Mouse (Mus musculus): ENCODE data around the gene Rit1. TPM values are rescaled to one million over a fixed set of nuclear protein-coding genes. Genes with fewer than 3 reads are reported as not detected.

The Rit1 gene
- polyA plus RNA-seq, 1 experiment from 2014 or later = 33.9 TPM

DNA sequence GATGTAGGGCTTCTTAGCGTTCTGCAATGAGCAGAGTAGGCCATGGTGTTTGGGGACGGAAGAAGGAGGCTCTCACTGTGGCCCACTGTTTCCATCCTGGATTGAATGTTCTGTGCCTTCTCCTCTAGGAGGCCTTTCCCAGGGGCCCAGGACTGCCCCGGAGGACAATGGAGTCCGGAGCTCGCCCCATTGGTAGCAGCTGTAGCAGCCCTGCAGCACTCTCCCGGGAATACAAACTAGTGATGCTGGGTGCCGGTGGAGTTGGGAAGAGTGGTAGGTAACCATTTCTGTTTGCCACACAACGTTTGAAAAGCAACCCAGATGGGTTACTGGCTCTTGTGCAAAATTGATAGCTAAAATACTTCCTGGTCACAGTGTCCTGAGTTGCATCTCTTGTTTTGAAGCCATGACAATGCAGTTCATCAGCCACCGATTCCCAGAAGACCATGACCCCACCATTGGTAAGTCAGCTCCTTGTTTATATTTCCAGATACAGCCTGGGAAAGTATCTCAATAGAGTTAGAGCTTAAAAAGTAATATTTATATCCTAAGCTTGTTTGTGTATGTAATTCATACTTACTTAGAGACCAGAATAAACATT lies 660 bp downstream of the Rit1 start:
- peak; percentile 41 for DNase-seq (ENCODE audit: low spot score)
- 8% methylated on average over 9 of the region's 9 CpGs for WGBS
- H3K9ac ChIP-seq (ENCODE audit: low read depth, low read length) = peak overlapping the region; percentile 79

DNA sequence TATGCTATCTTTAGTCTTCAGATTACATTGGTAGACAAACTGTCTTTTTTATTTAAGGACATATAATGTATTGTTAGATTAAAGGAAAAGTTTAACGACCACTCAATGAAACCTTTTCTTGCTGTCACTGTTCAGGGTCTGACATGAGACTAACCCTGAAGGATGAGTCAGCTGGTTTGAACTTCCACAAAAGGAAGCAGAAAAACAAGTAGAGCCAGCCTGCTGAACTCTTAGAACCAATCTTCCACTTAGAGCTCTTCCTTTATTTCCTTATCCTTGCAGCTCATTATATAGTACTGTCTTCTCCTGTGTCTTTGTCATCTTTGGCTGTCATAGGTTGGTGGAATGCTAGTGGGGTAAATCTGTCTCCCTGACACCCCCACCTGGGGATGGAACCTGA lies 1.2 kb downstream of the Rit1 start:
- no peak for DNase-seq (ENCODE audit: low spot score)
- no peaks in the 10 kb centered on the region for H3K27me3 ChIP-seq (replicated peaks; ENCODE audit: control insufficient read depth, insufficient read depth, low read length)
- H3K9ac ChIP-seq (ENCODE audit: low read depth, low read length) = peak overlapping the region; percentile 52; the same call in 1 of the 2 replicates
- H3K4me3 ChIP-seq (ENCODE audit: low read depth, low read length) = peak overlapping the region; percentile 77
- peaks cover 11% of the 10 kb centered on the region for H3K36me3 ChIP-seq (ENCODE audit: control insufficient read depth, insufficient read depth, low read length)
- peak overlapping the region; percentile 86 for H3K4me2 ChIP-seq
- ATAC-seq (replicated peaks; ENCODE audit: low FRiP score) = no peak
- peaks cover 4% of the 10 kb centered on the region for H3K4me1 ChIP-seq (replicated peaks; ENCODE audit: control insufficient read depth, insufficient read depth, low read length)
- no peaks in the 10 kb centered on the region for H3K9me3 ChIP-seq (ENCODE audit: control insufficient read depth, low read length)
- H3K27ac ChIP-seq (ENCODE audit: low read depth, low read length) = 0 out of 2 replicates have a peak overlapping the region, but pooled peaks have one; percentile 22
- WGBS = 20% methylated on average over 1 of the region's 1 CpGs

More for the DNA sequence above, 660 bp downstream of the Rit1 start:
- peaks cover 4% of the 10 kb centered on the region for H3K4me1 ChIP-seq (replicated peaks; ENCODE audit: control insufficient read depth, insufficient read depth, low read length)
- peak overlapping the region; percentile 77 for H3K4me3 ChIP-seq (ENCODE audit: low read depth, low read length)
- H3K9me3 ChIP-seq (ENCODE audit: control insufficient read depth, low read length) = no peaks in the 10 kb centered on the region
- no peaks in the 10 kb centered on the region for H3K27me3 ChIP-seq (replicated peaks; ENCODE audit: control insufficient read depth, insufficient read depth, low read length)
- peaks cover 15% of the 10 kb centered on the region for H3K36me3 ChIP-seq (ENCODE audit: control insufficient read depth, insufficient read depth, low read length)
- peak overlapping the region; percentile 67 for H3K27ac ChIP-seq (ENCODE audit: low read depth, low read length)
- peak overlapping the region; percentile 86 for H3K4me2 ChIP-seq
- peak; percentile 61 for ATAC-seq (replicated peaks; ENCODE audit: low FRiP score)

DNA sequence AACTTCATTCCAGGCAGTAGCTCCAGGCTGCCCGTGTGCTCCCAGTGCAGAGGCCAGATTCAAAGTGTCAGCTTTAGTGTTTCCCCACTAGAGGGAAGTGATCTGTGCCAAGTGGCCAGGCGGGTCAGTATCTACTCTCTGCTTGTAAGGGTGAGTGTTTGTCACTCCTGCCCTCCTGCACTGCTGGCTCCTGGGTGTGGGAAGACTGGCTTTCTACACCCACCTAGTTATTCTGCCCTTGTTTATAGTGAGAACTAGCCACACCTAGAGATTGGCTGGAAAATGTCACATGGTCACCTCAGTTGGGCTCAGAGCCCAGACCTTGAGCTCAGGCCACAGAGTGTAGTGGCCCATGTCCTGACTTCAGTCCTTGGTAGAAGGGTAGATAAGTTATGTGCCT lies 2.5 kb downstream of the Rit1 start:
- DNase-seq (ENCODE audit: low spot score) (no peak), ATAC-seq (replicated peaks; ENCODE audit: low FRiP score) (no peak)
- Histone ChIP-seq H3K27me3 (replicated peaks; ENCODE audit: control insufficient read depth, insufficient read depth, low read length) (no peaks in the 10 kb centered on the region), H3K9ac (ENCODE audit: low read depth, low read length) (no peak overlapping the region), H3K4me2 (no peak overlapping the region), H3K27ac (ENCODE audit: low read depth, low read length) (no peak overlapping the region), H3K9me3 (ENCODE audit: control insufficient read depth, low read length) (no peaks in the 10 kb centered on the region; the same call in 1 of the 2 replicates), H3K36me3 (ENCODE audit: control insufficient read depth, insufficient read depth, low read length) (peaks cover 5% of the 10 kb centered on the region; the same call in 1 of the 2 replicates), H3K4me1 (replicated peaks; ENCODE audit: control insufficient read depth, insufficient read depth, low read length) (peaks cover 4% of the 10 kb centered on the region), H3K4me3 (ENCODE audit: low read depth, low read length) (no peak overlapping the region)
- 81% methylated on average over 2 of the region's 2 CpGs for WGBS

DNA sequence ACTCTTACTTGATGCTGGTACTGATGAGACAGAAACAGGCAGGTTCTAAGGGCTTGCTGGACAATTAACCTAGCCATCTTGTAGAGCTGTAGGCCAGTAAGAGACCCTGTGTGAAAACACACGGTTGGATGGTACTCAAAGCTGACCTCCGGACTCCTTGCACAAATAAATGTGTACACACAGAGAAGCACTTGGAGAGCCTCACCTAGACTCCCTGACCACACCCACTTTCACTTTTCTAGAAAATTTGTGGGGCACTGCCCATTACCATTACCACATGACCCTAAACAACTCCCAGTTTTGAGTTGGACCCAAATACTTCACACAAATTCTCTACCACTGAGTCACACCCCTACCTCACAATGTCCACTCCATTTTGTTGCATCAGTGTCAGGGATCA lies 19.9 kb downstream of the Rit1 start:
- no peak for DNase-seq (ENCODE audit: low spot score)
- WGBS = 91% methylated on average over 2 of the region's 2 CpGs
- H3K27me3 ChIP-seq (replicated peaks; ENCODE audit: control insufficient read depth, insufficient read depth, low read length) = no peaks in the 10 kb centered on the region
- H3K4me1 ChIP-seq (replicated peaks; ENCODE audit: control insufficient read depth, insufficient read depth, low read length) = no peaks in the 10 kb centered on the region
- no peak overlapping the region for H3K4me2 ChIP-seq
- no peak overlapping the region for H3K27ac ChIP-seq (ENCODE audit: low read depth, low read length)
- no peak for ATAC-seq (replicated peaks; ENCODE audit: low FRiP score)
- H3K9me3 ChIP-seq (ENCODE audit: control insufficient read depth, low read length) = no peaks in the 10 kb centered on the region
- no peak overlapping the region for H3K9ac ChIP-seq (ENCODE audit: low read depth, low read length)
- H3K4me3 ChIP-seq (ENCODE audit: low read depth, low read length) = no peak overlapping the region
- no peaks in the 10 kb centered on the region for H3K36me3 ChIP-seq (ENCODE audit: control insufficient read depth, insufficient read depth, low read length)

DNA sequence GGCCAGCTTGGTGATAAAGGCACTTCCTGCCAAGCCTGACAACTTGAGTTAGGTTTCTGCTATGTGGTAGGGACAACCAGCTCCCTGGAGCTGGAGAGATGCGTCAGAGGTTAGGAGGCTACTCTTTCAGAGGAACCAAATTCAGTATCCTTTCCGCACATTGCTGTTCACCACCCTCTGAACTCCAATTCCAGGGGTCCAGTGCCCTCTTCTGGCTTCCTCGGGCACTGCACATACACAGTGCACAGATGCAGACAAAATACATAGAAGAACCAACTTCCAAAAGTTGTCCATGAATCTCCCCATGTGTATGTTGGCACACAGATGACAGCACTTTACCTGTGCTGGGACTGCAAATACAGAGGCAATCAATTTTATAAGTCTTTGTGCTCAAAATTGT lies 22.0 kb downstream of the Rit1 start:
- ATAC-seq (replicated peaks; ENCODE audit: low FRiP score) = 0 out of 2 replicates have a peak, but pooled peaks have one; percentile 45
- Histone ChIP-seq H3K4me2 (no peak overlapping the region), H3K36me3 (ENCODE audit: control insufficient read depth, insufficient read depth, low read length) (no peaks in the 10 kb centered on the region), H3K9ac (ENCODE audit: low read depth, low read length) (no peak overlapping the region), H3K4me1 (replicated peaks; ENCODE audit: control insufficient read depth, insufficient read depth, low read length) (no peaks in the 10 kb centered on the region), H3K27ac (ENCODE audit: low read depth, low read length) (no peak overlapping the region), H3K27me3 (replicated peaks; ENCODE audit: control insufficient read depth, insufficient read depth, low read length) (no peaks in the 10 kb centered on the region), H3K9me3 (ENCODE audit: control insufficient read depth, low read length) (no peaks in the 10 kb centered on the region), H3K4me3 (ENCODE audit: low read depth, low read length) (no peak overlapping the region)
- 38% methylated on average over 3 of the region's 3 CpGs for WGBS
- DNase-seq (ENCODE audit: low spot score) = peak; percentile 52

DNA sequence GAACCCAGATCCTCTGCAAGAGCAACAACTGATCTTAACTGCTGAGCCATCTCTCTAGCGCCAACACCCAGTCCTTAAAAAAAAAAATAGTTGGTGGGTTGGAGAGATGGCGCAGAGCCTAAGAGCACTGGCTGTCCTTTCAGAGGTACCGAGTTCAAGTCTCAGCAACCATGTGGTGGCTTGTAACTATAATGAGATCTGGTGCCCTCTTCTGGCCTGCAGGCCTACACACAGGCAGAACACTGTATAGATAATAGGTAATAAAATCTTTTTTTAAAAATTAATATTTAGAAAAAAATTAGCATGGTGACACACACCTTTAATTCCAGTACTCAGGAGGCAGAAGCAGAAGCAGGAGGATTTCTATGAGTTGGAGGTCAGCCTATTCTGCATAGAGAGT lies 23.5 kb downstream of the Rit1 start:
- no peaks in the 10 kb centered on the region for H3K9me3 ChIP-seq (ENCODE audit: control insufficient read depth, low read length)
- H3K4me3 ChIP-seq (ENCODE audit: low read depth, low read length) = no peak overlapping the region
- H3K27ac ChIP-seq (ENCODE audit: low read depth, low read length) = no peak overlapping the region
- DNase-seq (ENCODE audit: low spot score) = no peak
- 91% methylated on average over 3 of the region's 3 CpGs for WGBS
- no peak for ATAC-seq (replicated peaks; ENCODE audit: low FRiP score)
- no peaks in the 10 kb centered on the region for H3K27me3 ChIP-seq (replicated peaks; ENCODE audit: control insufficient read depth, insufficient read depth, low read length)
- no peaks in the 10 kb centered on the region for H3K36me3 ChIP-seq (ENCODE audit: control insufficient read depth, insufficient read depth, low read length)
- no peaks in the 10 kb centered on the region for H3K4me1 ChIP-seq (replicated peaks; ENCODE audit: control insufficient read depth, insufficient read depth, low read length)
- no peak overlapping the region for H3K4me2 ChIP-seq
- no peak overlapping the region for H3K9ac ChIP-seq (ENCODE audit: low read depth, low read length)

DNA sequence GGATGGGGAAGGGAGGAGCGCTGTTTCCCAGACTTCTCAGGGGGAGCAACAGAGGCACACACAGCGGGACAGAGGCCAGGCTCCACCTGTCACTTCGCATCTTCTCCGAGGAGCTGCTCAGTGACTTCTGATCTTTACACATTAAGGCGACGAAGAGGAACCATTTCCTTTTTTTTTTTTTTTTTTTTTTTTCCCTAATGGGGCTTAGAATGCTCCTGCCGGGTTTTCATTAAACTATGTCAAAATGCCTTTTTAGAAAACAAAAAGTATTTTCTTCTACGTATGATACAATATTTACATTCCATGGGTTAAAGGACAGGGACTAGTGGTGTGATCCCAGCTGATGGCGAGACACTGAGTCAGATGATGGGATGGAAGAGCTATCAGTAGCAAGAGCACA lies 28.9 kb downstream of the Rit1 start:
- WGBS = 85% methylated on average over 9 of the region's 9 CpGs
- Histone ChIP-seq H3K27me3 (replicated peaks; ENCODE audit: control insufficient read depth, insufficient read depth, low read length) (no peaks in the 10 kb centered on the region), H3K9me3 (ENCODE audit: control insufficient read depth, low read length) (peaks cover 3% of the 10 kb centered on the region; the same call in 1 of the 2 replicates), H3K36me3 (ENCODE audit: control insufficient read depth, insufficient read depth, low read length) (peaks cover 8% of the 10 kb centered on the region), H3K27ac (ENCODE audit: low read depth, low read length) (no peak overlapping the region), H3K4me3 (ENCODE audit: low read depth, low read length) (no peak overlapping the region), H3K4me2 (no peak overlapping the region), H3K9ac (ENCODE audit: low read depth, low read length) (no peak overlapping the region), H3K4me1 (replicated peaks; ENCODE audit: control insufficient read depth, insufficient read depth, low read length) (peaks cover 3% of the 10 kb centered on the region; the same call in 1 of the 2 replicates)
- DNase-seq (ENCODE audit: low spot score) (no peak), ATAC-seq (replicated peaks; ENCODE audit: low FRiP score) (no peak)

DNA sequence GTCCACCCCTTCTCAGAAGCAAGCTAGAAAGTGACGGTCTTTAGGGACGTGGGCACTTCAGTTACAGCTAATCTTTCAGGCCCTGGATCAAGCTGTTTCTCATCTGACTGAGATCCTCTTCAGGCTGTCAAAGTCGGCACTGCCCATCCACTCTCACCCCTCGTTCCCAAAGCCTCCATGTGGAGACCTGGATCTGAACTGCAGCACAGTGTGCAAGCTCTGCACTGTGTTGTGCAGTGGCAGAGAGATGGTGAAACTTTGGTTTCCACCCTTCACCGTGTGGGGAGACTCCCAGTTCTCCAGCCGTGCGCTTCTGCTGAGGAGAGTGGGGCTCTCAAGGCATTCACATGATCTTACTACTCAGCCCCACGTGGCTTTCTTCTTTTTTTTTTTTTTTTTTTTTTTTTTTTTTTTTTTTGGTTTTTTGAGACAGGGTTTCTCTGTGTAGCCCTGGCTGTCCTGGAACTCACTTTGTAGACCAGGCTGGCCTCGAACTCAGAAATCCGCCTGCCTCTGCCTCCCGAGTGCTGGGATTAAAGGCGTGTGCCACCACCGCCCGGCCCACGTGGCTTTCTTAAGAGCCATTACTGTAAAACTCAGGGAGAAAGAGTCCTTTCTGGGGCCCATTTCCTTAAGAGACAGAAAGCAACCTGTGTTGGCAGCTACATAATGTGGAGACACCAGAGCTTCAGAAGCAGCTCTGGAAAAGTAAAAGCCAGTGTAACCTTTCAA lies 29.7 kb downstream of the Rit1 start:
- peaks cover 3% of the 10 kb centered on the region; the same call in 1 of the 2 replicates for H3K9me3 ChIP-seq (ENCODE audit: control insufficient read depth, low read length)
- WGBS = 86% methylated on average over 15 of the region's 15 CpGs
- H3K4me2 ChIP-seq = no peak overlapping the region
- DNase-seq (ENCODE audit: low spot score) (no peak), ATAC-seq (replicated peaks; ENCODE audit: low FRiP score) (no peak)
- H3K9ac ChIP-seq (ENCODE audit: low read depth, low read length) = no peak overlapping the region
- no peak overlapping the region for H3K27ac ChIP-seq (ENCODE audit: low read depth, low read length)
- H3K36me3 ChIP-seq (ENCODE audit: control insufficient read depth, insufficient read depth, low read length) = peaks cover 8% of the 10 kb centered on the region
- H3K4me3 ChIP-seq (ENCODE audit: low read depth, low read length) = no peak overlapping the region
- no peaks in the 10 kb centered on the region for H3K27me3 ChIP-seq (replicated peaks; ENCODE audit: control insufficient read depth, insufficient read depth, low read length)
- H3K4me1 ChIP-seq (replicated peaks; ENCODE audit: control insufficient read depth, insufficient read depth, low read length) = peaks cover 3% of the 10 kb centered on the region; the same call in 1 of the 2 replicates

DNA sequence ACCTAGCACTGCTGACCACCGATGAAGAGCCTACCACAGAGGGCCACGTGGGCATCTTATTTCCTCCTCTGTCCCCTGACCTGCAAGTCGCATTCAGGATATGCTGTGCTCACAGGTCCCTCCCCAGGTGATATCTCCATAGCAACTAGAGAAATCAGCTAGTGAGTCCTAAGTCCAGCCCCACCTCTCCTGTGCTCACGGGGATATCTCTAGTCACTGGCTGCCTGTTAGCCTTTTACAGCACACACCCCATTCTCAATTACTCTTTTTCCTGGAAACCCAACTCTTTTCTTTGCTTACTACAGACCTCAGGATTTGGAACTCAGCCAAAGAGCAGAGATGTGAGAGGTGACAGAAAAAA lies 30.2 kb downstream of the Rit1 start:
- Histone ChIP-seq H3K27ac (ENCODE audit: low read depth, low read length) (no peak overlapping the region), H3K4me3 (ENCODE audit: low read depth, low read length) (no peak overlapping the region), H3K4me2 (no peak overlapping the region), H3K4me1 (replicated peaks; ENCODE audit: control insufficient read depth, insufficient read depth, low read length) (peaks cover 3% of the 10 kb centered on the region; the same call in 1 of the 2 replicates), H3K9me3 (ENCODE audit: control insufficient read depth, low read length) (peaks cover 3% of the 10 kb centered on the region; the same call in 1 of the 2 replicates), H3K9ac (ENCODE audit: low read depth, low read length) (no peak overlapping the region), H3K27me3 (replicated peaks; ENCODE audit: control insufficient read depth, insufficient read depth, low read length) (no peaks in the 10 kb centered on the region), H3K36me3 (ENCODE audit: control insufficient read depth, insufficient read depth, low read length) (peaks cover 8% of the 10 kb centered on the region)
- ATAC-seq (replicated peaks; ENCODE audit: low FRiP score) (no peak), DNase-seq (ENCODE audit: low spot score) (no peak)
- 74% methylated on average over 4 of the region's 4 CpGs for WGBS
